Mouse (Mus musculus): ENCODE measurements at regions not wholly inside any gene's neighbourhood (a gene's known extent, or its start where the extent isn't known, plus 50 kb on each side); places are given as distances from the start of the nearest gene placed in this dataset.
"Not testable (repeated sequence)": the region's sequence is repeated elsewhere in the genome, so short reads cannot be mapped to it uniquely, and the experiment has no call there.

DNA sequence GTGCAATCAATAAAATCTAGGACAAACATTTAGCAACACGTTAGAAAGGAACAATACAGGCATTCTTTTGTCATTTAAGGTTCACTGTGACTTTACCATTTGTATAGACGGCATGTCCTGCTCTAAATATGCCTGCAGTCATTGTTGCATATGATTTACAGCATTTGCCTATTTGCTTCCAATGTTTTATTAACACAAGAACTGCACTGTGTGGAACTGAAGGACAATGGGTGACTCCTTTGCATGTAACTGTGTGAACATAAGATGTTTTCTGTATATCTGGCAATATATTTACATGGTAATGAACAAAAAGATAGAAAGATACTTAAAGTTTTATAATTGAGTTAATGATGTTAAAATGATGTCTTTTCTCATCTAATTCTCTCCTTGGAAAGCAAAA is 57.1 kb downstream of the Pou4f1 start:
- no peak for DNase-seq

DNA sequence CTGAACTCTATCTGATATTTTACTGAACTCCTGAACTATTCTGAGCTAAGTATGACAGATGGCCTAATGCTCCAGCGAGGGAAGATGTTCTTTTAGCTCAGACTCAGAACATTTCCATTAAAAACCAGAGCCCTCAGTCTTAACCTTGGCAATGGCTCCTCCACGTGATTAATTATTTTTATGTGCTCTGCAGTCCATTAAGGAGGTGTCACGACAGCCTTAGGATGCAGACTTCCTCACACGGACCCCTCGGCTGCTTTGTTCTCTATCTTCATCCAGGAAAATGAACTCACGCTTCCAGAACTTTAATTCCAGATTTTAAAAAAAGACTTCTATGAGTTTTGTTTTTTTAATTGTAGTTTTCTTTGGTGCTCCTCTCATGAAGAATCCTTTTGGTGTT is 57.5 kb downstream of the Pou4f1 start:
- DNase-seq, result no peak

DNA sequence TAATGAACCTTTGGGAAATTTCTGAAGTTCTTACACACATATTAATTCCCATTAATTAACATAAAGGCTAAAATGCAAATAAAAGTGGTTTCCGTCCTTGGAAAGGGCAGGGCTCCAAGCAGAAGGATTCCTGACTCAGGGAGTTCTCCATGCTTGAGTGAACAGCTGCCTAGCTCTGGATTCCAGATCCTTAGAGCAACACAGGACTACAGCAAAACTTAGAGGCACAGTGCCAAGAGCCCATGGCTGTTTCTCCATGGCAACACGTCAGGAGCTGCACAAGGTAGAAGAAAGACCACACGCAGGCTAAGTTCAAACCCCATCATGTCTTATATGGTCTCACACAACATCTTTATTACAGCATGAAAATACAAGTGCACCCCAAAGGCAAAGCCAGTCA is 61.7 kb downstream of the Pou4f1 start:
- DNase-seq, result no peak

DNA sequence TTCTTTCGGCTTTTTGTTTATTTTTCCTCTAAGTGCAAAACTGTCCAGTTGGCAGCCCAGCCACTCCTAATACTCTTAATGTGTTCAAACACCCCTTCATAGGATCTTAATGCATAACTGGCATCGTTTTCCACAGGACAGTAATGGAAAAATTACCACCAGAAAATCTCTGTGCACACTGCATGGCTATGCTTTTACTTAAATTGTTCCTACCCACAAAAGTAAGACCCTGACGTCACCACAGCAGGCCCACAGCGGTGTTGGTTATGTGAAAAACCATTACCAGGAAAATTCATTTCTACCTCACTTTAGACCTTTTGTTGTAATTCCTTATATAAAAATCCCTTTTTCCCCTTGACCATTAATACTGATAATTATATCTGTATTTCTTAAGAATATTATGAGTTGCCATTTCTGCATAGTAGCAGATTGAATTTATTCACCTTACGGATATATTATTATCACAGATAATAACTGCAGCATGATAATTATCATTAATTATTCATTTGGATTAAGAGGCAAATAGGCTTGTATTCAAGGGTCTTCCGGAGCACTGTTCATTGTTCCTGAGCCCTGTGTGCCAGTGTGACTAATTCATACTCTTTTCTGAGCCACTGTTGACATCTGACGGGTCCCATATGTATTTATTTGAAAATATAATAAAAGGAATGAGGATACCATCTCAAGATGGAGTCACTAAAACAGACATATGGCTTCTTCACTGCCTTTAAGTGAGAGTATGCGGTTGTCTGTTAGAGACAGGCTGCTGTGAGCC is 78.3 kb downstream of the Pou4f1 start:
- DNase-seq, result no peak

DNA sequence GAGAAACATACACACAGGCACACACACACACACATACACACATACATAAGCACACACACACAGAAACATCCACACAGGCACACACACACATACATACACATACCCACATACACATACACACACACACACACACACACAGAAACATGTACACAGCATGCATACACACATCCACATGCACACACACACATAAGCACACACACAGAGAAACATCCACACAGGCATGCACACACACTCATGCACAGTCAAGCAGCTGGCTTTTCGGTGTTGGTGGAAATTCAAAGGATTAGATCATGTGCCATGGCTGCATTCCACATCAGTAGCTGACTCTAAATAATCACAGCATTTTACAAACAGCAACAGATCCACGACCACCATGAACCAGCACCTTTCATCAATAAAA is 78.9 kb downstream of the Pou4f1 start:
- no peak for DNase-seq

DNA sequence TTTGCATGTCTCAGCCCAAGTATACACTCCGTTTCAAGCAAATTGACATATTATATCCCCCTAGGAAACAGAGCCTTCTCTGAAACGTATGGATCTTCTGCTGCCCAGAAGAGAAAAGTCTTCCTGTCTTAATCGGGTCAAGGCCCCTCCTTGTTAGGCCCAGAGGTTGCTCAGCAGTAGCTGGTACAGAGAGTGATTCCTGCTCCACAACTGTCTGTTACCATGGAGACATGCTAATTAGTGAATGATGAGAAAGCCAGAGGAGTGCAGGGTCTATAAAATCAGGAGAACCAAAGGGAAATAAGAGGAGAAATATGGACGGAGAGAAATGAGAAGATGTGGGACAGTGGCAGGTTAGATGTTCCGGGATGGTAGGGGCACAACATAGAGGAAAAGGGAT is 86.8 kb downstream of the Pou4f1 start:
- DNase-seq, result no peak

DNA sequence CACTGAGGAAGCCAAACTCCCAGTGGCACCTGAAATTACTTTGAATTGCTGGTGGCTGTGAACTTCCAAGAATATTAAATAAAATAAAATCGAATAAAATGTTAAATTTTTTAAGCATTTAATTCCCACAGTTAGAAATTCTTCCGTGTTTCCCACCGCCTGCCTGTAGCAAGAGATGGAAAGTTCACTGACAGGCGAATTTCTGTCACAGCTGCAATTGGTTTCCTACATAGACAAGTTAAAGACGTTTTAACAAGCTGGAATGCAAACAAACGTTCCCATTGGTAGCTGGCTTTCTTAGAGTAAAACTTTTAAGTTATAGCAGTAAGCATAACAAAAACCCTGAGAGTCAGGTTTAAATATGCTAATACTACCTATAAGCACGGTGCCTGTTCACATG is 95.0 kb downstream of the Pou4f1 start:
- no peak for DNase-seq

DNA sequence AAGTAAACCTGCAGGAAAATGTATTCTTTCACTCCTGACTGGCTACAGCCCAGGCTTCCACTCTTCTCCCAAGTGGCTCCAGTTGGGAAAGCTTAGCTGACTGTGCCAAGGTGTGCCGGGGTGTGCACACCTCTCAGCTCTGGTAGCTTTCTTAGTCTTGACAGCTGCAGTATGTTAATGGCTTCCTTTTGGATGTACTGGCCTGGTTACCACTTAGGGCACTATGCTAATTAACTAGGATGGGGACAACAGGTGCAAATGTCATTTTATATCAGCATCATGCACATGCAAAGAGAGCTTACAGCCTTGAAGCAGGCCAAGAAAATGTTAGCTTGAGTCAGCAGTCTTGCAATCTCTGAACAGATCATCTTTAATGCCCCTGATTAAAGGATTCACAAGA is 111.2 kb downstream of the Pou4f1 start:
- no peak for DNase-seq

DNA sequence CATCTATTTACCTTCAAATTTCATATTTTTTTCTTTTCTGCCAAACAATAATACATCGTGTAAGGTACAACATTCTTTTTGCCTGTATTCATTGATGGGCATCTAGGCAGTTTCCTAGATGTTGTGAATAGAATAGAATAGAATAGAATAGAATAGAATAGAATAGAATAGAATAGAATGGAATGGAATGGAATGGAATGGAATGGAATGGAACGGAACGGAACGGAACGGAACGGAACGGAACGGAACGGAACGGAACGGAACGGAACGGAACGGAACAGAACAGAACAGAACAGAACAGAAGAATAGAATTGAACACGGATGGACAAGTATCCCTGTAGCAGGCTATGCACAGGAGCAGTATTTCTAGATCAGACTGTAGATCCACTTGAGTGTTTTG is 131.0 kb downstream of the Pou4f1 start:
- DNase-seq, result not testable (repeated sequence)

DNA sequence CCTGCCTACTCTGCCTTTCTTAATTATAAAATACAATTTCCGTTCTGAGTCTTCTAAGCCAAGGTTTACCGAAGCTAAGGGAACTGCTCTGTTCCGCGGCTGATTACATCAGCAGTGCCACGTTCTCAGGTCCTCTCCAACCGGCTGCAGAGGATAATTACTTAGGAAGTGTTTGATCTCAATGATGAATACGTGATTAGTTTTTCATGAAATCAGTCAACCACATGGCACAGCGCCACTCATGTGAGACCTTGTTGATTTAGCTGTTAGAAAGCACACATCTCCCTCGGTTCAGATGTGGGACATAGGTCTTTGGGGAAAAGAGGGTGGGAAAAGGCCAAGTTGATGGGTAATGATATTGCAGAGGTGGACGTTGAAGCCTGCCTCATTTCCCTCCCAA is 141.7 kb downstream of the Pou4f1 start:
- DNase-seq, result no peak

DNA sequence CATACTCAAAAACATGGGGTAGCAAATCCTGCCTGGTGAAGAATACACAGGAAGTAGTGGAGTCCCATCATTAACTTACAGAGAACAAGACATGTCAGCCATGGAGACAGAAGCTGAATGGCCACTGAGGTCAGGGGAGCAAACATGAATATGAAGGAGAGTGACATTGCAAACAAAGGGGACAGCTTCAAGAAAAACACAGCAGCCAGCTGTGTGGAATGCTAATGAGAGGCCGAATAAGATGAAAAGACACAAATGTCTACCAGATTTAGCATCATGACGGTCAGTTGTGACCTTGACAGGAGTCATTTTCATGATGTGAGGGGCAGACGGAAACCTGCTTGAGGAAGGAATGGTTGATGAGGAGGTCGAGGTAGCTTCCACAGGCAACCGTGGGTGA is 167.7 kb downstream of the Pou4f1 start:
- DNase-seq, result no peak

DNA sequence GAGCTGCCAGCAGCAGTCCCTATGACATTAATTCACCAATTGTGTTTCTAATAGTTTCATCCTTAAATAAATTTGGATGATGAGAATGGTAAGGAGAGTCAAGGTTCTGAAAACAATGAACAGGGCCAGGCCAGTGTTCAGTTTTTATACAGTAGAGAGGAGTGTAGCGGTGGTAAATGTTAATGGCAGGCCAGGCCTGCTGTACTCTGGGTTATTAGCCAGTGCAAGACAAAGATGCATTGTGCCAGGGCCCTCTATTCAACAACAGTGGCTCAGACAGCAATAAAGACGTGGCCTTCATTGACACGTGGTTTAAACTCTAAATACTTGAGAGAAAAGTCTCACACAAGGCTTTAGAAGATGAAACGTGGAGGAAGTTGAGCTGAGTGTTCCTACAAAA is 169.5 kb downstream of the Pou4f1 start:
- no peak for DNase-seq

DNA sequence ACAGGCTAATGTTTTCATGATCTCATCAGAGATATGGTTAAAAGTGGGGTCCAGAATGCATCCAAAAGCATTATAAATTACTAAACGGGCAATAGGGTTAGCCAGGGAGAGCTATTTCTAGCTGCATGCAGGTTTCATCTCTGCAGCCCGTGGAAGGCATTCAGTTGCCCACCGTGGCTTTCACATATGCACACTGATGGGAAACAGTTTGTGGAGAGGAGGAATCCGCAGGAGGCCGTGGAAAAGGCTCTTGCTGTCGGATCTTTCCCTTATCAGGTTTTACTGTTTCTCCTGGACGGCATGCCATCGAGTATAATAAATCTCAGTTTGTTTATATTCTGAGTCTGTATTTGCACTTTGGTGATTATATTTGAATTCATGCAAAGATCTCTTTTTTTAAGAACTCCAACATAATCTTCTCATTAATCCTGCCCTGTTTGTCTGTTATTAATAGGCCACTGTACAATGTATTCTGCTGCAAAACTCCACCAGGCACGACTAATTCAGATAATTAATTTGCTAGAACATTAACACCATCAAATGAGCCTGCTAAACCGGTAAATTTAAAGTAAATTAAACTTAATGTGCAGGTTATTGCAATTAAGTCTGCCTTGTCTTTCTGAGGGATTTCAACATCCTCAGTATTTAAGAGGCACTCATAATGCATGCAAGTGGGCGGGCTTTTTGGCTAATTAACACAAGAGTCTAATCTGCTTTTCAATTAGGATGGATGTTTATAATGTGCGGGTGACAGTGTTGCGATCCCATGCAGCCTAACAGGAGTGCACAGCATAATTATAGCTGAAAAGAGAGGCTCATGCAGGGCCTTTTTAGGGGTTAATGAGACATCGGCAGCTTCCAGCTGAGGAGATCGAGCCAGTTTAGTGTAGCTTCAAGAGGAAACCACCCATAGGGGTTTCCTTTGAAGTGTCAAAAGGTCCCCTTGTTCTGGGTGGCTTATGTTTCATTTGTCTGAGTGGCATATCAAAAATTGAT is 170.2 kb downstream of the Pou4f1 start:
- no peak for DNase-seq

DNA sequence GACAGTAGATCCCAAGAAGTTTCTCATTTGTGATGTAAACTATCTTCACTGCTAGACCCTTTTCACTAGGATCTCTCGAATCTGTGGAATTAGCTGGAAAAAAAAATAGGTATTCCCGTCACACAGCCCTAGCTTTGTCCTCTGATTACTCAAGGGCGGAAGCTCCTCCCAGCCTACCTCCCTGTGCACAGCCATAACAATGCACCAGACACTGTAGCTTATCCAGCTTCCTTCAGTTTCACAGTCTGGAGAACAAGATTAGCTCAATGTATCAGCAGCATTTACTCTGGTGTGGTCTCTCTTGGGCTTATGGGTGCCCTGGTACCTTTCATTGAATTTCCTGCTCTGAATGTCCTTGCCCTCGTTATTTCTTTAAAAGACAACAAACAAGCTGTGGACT is 174.0 kb downstream of the Pou4f1 start:
- no peak for DNase-seq

DNA sequence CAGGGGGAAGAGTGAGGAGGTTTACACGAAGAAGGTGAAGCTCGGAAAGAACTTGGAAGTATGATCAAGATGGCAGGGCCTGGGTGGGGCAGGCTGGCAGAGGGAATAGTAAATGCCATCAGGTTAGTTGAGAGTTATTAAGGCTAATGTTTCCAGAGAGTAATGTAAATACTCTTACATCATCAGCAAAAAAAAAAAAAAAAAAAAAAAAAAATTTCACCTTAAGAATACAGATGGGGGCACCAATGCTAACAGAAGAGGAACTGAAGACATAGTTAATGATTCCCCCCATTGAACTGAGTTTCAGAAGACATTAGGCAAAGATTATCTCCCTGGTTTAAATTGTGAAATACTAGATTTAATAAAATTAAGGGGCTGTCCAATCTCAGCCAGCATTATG is 174.7 kb downstream of the Pou4f1 start:
- no peak for DNase-seq

DNA sequence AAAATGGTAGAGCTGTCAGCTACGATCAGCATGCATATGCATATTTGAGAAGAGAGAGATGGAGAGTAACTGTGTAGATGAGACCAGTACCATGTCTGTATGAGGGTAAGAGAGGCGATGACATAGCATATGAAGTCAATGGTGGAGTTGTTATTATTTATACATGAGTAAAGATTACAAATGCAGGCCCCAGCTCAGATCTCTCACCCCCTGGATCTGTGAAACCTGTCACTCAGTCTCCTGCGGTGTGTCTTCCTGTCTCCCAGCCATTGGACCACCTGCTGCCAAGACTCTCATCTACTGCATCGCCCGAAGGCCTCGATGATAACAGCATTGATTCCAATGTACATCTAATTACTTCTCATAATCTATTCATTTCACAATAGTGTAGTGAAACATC is 187.4 kb downstream of the Pou4f1 start:
- no peak for DNase-seq

DNA sequence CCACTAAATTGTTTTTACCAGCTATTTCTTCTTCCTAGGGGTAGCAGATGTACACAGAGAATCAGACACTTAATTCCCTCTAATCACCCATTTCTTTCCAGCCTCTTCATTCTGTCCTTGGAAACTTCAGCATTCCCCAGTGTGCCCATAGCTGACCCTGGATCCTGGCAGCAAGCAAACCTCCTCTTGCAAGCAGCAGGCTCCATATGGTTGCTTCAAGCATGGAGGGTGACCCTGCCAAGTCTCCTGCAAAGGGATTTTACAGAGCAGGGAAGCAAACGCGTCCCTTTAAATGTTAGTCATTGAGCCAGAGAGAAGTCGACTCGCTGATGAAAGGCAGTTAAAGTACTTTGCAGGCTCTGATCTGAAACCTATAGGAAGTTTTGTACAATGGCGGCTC is 187.9 kb downstream of the Pou4f1 start:
- no peak for DNase-seq

DNA sequence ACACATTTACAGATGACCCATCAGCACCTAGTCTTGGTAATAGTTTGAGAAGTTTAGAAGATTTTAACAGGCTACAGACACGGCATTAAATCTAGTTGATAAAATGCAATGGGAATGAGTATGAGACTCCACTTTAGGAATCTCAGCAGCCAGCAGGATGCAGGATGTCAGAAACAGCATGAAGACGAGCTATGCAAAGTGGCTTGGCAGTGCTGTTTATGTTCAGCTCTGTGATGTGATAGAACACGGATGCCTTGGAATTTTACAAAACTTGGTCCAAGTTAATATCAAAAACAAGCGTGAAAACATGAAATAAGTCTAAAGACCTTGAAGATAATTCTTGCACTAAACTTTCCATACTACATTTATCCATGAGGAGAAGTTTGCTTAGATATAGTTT is 193.0 kb downstream of the Pou4f1 start:
- DNase-seq, result no peak

DNA sequence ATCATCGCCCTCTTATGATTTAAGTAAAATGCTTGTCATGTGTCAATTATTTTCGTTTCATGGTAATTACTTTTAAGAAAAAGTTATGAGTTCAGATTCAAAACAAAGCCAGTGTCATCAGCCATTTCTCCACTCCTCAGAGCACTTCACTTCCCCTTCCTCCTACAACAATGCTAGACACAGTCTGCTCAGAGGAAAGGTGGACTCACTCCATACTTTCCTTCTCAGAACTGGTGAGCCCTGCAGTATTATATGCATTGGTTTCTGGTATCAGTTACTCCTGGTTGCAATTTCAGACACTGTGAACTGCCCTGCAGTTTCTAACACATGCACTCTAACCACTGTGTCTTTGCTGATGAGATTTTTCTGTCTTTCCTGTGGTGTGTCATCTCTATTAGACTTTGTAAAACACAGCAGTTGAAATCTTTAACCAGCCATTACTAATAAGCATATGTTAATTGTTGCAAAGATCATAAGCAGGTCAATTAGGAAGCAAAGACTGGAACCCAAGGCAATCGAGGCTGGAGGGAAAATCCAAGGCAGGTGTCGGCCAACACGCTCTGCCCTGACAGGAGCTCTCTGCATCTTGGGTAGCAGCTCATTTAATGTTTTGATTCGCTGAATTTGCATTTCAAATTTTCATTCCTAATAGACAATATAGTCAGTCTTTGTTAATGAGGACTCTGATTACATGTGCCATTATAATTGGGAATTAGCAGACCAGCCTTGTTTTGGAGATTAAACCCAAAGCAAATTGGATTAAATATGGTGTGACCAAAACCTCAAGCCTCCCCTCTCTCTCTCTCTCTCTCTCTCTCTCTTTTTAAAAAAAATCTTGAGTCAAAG is 202.7 kb downstream of the Pou4f1 start:
- no peak for DNase-seq

DNA sequence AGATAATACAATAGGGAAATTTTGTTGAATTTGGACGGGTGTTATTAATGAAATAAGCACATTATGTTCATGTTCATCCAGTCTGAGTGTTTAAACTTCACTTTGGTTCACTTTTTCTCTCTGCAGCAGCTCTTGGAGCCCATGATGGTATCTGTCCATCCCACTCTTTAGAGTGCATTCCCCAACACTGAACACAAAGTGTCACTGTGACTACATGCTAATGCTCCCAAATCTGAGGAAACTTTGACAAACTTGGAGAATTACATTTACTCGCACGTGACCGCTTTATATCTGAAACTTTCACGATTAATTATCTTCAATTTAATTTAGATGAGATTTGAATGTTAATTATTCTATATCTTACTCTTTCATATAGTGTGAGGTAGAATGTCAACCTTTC is 250.8 kb downstream of the Pou4f1 start:
- DNase-seq, result no peak

DNA sequence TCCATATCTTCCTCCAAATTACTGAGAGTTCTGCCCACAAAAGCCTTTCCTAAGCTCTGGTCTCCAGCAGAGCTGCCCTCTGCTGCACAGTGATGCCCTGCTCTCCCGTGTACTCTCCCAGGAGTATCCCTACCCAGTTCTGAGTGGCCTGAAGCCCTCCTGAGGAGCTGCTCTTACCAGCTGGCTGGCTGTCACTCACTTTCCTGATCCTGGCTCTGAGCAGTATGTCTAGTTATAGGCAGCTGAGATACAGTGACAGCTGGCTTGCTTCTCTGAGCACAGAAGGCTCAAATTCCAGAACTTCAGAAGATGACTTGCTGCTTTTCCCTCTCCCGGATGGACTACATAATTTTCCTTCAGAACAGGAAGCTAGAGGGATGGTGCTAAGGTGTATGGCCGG is 257.1 kb downstream of the Pou4f1 start:
- no peak for DNase-seq

DNA sequence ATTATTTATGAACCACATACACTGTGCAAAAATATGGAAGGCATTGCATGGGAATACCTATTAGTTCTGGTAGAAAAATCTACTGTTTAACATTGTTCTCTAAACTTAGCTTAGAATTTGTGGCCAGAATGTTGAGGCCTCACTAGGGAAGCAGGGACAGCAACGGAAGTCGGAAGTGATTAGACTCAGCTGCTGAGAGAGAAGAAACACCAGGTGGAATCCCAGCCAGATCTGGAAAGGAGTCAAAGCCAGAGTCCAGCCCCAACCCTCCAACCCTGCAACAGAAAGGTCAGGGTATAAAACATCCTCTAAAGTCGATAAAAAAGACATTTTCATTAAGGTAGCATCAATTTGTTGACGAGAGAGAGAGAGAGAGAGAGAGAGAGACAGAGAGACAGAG is 258.9 kb downstream of the Pou4f1 start:
- DNase-seq, result no peak

Data from kidney, adult 18-20 months (tissue).